Mouse (Mus musculus): ENCODE data around the gene Htr1d. TPM values are rescaled to one million over a fixed set of nuclear protein-coding genes. Genes with fewer than 3 reads are reported as not detected.
A peak's percentile ranks its signal among the peaks of the same experiment; 100 is the strongest.

Gene Htr1d
- 1 to 10 TPM; 5.8 to 7.5 TPM for total RNA-seq (2021)

DNA sequence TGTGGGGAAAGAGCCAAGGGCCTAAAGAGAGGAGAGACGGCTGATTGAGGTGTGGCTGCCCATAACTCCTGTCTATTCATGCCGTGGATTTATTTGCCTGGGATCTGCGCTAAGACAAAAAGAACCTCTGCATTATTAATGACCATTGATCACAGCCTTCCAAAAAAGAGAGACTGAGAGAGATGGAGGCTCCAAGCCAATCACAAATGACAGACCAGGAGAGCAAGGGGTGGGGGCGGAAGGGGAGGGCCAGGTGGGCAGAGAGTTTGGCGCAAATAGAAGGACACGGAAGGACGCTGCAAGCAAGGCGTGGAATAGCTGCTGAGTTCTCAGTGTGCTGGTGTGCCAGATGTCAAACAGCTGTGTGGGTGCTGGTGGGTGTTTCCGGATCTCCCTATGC is at the start of gene Htr1d:
Gene Htr1d (plus strand): TSS at position 301 of the 400 bp plus-strand sequence.
- intact Hi-C loops (cut with DNase I), result no loop called here
- no peak for DNase-seq (ENCODE audit: extremely low spot score in 1 of 2, low spot score in 2 of 2)

DNA sequence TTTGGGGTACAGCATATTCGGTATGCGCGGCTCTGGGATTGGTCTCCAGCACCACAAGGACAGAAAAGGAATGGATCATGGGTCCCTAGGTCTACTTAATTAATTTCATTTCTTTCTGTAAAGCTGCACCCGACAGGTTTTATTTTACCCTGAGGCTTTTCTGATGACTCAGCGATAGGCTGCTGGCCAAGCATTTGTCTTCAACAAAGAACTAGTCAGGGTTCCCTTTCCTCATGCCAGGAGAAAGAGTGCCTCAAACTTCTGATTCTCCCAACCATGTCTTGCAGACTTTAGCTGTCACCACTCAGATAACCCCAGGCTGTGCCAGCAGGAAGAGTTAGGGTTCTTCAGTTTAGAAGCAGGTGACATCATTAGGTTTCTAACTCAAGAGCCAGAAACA is 46.3 kb upstream of the Htr1d start:
- intact Hi-C loops (cut with DNase I), result loop anchor here (10.0 kb wide), 1 partner anchor 148 kb away; no protein-coding TSS in a partner anchor
- DNase-seq (ENCODE audit: extremely low spot score in 1 of 2, low spot score in 2 of 2), result no peak

DNA sequence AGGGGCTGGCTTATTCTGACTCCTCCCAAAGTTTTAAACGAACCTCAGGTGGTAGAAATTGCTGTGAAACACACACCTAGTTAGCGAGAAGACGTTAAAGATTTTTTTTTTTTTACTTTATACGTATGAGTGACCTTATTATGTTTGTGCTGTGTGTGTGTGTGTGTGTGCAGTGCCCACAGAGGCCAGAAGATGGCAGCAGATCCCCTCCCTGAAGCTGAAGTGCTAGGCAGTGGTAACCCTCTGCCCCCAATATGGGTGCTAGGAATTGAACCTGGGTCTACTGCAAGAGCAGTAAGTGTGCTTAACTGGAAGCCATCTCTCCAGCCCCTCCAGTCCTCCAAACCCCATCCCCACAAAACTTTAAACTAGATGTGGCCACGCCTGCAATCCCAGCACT is 40.3 kb upstream of the Htr1d start:
- intact Hi-C loops (cut with DNase I), result no loop called here
- DNase-seq (ENCODE audit: extremely low spot score in 1 of 2, low spot score in 2 of 2), result no peak

DNA sequence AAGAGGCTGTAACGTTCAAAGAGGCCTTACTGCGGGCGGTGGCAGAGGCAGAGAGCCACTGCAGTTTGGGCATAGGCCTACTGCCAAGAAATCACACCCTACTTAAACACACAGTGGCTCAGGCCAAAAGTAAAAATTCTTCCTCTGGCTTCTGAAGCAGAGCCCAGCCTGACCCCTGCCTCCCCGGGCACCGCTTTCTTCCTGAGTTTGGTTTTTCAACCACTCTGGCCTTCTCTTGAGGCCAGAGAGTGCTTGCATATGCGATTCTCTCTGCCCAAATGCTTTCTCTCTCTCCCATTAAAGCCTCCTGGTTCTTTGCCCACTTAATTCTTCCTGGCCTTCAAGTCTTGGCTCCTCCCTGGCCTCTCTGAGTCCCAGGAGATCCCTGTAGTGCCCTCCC is 39.5 kb upstream of the Htr1d start:
- intact Hi-C loops (cut with DNase I), result no loop called here
- no peak for DNase-seq (ENCODE audit: extremely low spot score in 1 of 2, low spot score in 2 of 2)

DNA sequence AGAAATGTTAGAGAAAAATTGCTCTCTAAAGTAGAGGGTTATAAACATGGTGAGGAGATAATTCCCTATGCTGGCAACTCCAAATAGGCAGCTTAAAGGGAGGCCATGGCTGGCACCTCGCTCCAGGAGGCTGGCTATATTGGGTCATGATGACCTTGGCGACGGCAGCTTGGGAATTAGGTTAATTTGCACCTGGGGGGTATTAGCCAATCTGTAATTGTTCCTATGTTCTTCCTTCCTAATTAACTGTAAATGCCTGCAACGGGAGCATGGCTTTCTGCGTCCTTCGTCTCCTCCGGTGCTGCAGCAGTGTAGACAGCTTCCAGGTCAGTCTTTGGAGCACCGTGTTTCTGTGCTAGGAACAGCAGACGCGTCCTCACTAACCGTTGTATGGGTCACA is 36.1 kb upstream of the Htr1d start:
- no peak for DNase-seq (ENCODE audit: extremely low spot score in 1 of 2, low spot score in 2 of 2)
- intact Hi-C loops (cut with DNase I), result no loop called here

DNA sequence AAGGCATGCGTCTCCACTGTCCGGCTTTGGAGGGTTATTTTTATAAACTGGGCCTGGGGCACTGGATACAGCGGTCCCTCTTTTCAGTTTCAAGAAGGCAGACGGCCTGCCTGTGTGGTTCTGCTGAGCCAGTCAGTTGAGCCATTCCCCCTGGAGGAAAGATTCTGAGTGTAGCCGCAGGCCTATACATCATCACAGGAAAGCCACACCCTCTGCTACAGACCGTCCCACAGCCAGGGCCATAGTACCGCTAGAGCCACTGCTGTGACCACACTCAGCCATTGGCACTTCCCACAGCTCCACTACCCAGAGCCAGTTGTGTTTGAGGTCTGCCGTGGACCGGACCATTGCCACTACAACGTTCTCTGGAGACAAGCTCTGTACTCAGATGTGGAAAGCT is 21.5 kb upstream of the Htr1d start:
- DNase-seq (ENCODE audit: extremely low spot score in 1 of 2, low spot score in 2 of 2), result no peak
- intact Hi-C loops (cut with DNase I), result no loop called here

DNA sequence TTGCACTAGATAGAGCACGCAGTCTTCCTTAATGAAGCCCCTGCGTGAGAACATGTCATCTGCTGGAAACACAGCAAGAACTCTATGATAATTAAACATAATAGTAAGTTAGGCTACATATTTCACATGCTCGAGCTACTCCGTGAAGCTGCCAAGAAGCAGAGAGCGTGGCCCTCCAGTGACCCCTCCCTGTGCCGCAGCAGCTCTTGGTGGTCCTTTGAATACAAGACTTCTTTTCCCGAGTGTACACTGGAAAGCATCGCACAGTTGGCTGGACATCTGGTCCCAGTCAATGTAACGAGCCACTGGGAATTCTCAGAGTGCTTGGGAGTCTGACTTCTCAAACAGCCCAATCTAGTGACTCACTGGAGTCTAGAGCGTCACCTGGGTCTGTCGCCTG is 15.5 kb upstream of the Htr1d start:
- no peak for DNase-seq (ENCODE audit: extremely low spot score in 1 of 2, low spot score in 2 of 2)
- intact Hi-C loops (cut with DNase I), result no loop called here

DNA sequence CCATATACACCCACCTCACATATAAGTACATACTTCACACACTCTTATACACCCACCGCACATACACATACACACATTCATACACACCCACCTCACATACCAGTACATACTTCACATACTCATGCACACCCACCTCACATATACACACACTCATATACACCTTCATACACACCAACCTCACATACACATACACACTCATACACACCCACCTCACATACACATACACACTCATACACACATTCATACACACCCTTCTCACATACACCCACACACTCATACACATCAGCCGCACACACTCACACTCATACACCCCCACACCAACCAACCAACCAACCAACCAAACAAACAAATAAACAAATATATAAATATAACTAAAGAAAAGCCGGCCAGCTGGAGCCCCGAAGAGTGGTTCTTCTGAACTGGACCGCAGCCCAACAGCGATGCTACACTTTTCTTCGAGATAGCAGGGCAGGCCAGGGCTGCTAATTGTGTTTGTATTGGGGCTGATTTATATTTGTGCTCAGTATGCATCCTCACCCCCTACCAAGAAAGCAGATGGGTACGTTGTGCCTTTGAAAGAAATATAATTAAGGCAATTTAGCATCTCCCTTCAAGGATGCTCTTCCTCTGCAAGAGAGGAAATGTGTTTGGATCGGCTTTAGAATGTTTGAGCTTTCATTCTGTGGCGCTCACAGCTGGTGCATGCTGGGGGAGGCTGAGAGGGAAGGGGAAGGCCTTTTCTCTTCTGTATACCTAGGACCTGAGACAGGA is 11.1 kb upstream of the Htr1d start:
- no peak for DNase-seq (ENCODE audit: extremely low spot score in 1 of 2, low spot score in 2 of 2)
- intact Hi-C loops (cut with DNase I), result no loop called here

DNA sequence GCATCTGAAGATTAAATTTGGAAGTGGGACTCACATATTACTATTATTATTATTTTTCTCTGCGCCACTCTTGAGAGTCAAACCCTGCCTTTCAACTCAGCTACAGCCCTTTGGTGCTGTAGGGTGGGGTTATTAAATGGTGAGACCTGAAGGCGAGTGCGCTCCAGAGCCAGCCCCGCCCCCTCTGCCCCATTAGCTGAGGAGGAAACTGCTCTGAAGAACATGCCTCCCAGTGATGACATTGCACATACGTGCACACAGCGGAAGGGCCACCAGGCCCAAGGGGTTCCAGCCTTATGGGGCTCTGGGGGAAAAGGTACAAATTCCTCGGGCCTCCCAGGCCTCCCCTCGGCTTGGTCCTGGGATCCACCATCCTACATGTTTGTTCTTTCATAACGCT is 7.8 kb upstream of the Htr1d start:
- intact Hi-C loops (cut with DNase I), result no loop called here
- DNase-seq (ENCODE audit: extremely low spot score in 1 of 2, low spot score in 2 of 2), result no peak

DNA sequence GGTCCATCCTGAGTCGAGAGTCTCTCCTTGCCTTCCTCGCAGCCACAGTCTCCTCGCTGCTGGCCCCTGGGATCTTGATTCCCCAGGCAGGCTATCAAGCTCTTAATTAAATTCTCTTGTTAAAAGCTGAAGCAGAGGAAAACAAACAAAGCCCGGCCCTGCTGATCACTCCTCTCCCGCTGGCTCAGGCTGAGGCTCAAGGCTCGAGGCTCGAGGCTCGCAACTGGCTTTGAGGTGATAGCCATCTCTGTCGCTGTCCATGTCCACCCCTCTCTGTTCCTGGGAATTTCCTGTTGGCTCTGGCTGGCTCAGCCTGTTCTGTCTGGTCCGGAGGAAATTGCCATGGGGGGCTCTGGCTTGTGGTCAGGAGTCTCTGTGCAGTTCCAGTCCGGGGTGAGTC is 4.4 kb upstream of the Htr1d start:
- intact Hi-C loops (cut with DNase I), result no loop called here
- no peak for DNase-seq (ENCODE audit: extremely low spot score in 1 of 2, low spot score in 2 of 2)

DNA sequence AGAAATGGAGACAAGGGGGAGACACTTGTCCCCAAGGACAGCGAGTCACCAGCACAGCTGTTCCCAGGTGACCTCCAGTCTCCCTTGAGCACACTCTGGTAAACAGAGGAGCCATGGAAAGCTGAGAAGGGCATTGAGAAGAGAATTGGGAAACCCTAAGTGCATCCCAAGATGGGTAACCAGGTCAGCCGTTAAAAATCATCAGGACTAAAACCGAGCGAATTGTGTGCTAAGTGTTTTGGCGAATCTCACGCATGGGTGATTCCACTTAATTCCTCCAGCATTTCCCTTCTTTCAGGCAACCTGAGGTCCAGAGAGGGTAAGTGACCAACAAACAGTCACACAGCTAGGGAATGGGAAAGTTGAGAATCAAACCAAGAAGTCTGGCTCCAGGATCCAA is 3.9 kb upstream of the Htr1d start:
- no peak for DNase-seq (ENCODE audit: extremely low spot score in 1 of 2, low spot score in 2 of 2)
- intact Hi-C loops (cut with DNase I), result no loop called here

DNA sequence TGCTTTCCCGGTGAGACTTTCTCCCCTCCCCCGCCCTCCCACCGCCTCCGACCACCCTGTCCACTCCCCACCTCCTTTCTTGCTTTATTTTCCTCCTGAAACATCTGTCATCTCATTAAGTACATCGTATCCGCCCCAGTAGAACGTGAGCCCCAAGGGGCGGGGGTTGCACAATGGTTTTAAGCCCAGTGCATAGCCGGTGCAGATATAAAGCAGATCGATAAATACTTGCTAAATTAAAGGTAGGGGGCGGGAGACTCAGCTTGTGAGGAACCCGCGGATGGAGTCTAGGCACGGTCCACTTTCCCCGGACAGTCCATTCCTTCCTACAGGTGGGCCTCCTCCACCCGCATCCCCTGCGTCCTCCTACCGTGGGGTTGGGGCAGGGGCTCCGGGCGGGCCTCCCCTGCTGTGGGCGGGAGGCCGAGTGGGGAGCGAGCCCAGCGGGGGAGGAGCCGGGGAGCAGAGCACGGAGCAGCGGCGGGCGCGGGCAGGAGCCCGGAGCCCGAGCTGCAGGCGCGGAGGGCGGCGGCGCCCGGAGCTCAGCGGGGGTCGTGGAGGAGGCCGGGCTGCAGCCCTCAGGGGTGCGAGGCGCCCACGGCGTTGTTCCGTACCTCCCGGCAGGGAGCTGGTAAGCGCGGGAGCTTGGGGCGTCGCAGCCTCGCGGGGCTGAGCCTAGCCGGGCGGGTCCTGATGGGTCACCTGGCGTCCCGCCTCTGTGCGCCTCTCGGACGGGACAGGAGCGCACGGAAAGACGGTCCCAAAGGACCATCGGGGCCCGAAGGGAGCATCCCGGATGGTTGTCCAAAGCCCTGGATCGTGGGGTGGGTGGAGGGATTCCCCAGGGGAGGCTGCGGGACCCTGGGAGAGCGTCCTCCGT is 1.0 kb downstream of the Htr1d start:
- intact Hi-C loops (cut with DNase I), result no loop called here
- DNase-seq (ENCODE audit: extremely low spot score in 1 of 2, low spot score in 2 of 2), result peak in 1 of 2 experiments; percentile 42

DNA sequence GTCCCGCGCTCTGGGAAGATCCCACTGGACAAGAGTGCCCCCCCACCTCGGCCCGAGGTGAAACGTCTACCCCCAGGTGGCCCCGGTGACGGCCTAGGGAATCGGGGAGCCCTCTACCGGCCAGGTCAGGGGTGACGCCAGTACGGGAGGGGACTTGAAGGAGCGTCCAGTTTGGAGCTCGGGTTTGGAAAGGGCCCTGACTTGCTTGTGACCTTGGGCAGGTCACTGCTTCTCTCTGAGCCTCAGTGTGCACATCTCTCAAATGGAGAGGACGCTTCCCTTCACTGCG is 1.6 kb downstream of the Htr1d start:
- intact Hi-C loops (cut with DNase I), result no loop called here
- peak in 1 of 2 experiments; percentile 49 for DNase-seq (ENCODE audit: extremely low spot score in 1 of 2, low spot score in 2 of 2)

DNA sequence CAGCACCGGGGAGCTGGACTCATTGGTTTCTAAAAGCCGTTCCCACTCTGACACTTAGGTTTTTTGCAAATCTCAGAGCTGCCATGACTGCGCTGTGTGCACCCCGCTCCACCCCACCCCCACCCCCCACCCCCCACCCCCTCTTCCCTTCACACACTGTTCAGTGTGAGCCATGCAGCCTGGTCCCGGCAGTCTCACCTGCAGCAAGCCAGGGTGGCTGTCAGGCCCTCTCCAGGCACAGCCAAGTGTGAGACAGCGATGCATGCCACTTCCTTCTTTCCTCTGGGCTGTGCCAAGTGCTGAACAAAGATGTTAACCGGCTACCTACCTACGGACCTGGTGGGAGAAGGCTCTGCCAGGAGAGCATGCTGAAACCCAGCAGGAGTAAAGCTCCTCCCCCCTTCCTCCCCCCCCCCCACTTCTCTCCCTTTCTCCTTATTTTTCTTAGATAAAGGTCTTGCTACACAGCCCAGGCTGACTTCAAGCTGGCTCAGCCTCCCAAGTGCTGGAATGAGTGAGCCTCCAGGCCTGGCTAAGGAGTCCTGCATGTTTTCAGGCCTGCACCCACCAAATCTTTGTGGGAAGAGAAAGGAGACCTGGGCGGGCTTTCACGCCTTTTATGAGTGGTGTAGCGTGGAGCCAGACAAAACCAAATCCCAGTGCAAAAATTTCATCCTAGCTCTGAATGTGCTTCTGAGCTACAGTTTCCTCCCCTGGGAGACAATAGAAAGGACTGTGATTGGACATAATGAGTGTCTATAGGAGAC is 7.5 kb downstream of the Htr1d start:
- intact Hi-C loops (cut with DNase I), result no loop called here

DNA sequence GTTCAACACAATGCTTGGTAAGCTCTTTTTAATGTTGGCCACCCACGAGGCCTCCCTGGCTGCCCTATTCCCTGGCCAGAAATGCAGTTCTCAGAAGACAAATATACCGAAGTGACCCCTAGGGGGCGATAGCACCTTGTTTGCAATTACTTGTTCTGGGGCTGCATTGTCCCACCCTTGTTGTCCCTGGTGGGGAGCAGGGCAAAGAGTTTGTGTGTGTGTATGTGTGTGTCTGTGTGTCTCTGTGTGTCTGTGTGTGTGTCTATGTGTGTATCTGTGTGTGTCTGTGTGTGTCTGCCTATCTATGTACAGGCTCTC is 8.0 kb downstream of the Htr1d start:
- intact Hi-C loops (cut with DNase I), result no loop called here
- DNase-seq (ENCODE audit: extremely low spot score in 1 of 2, low spot score in 2 of 2), result peak; percentile 32 to 70

More for the DNA sequence above, 7.5 kb downstream of the Htr1d start:
- DNase-seq (ENCODE audit: extremely low spot score in 1 of 2, low spot score in 2 of 2), result no peak

DNA sequence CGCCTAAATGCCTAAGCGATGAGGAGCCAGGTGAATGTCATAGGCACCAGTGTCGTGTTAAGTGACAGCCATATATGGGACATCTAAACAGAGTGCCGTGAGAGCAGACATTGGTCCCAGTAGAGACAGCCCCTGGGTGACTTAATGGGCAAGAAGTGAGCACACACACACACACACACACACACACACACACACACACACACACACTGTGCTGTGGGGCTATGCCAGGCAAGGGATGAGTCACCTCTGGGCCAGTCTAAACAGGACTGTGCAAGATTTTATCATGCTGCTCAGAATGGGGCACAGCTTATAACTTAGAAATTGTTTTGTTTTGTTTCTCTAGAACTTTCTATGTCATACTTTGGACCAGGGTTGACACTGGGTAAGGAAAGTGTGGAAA is 10.7 kb downstream of the Htr1d start:
- intact Hi-C loops (cut with DNase I), result no loop called here
- DNase-seq (ENCODE audit: extremely low spot score in 1 of 2, low spot score in 2 of 2), result no peak

DNA sequence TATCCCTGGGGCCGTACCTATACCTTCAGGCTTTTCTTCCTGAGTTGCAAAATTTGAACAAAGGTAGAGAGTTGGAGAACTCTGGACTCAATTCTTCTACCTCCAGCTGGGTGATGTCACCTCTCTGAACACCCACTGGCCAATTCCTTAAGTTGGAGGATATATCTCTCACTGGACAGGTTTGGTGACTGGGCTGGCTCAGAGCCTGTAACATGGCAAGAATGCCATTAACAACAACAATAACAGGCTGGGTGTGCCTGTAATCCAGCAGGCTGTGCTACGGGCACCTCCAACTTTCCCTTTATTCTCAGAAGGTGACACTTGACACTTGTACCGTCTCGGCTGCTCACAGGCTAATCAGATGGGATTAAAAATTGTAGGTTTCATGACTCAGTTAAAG is 15.8 kb downstream of the Htr1d start:
- DNase-seq (ENCODE audit: extremely low spot score in 1 of 2, low spot score in 2 of 2), result no peak

DNA sequence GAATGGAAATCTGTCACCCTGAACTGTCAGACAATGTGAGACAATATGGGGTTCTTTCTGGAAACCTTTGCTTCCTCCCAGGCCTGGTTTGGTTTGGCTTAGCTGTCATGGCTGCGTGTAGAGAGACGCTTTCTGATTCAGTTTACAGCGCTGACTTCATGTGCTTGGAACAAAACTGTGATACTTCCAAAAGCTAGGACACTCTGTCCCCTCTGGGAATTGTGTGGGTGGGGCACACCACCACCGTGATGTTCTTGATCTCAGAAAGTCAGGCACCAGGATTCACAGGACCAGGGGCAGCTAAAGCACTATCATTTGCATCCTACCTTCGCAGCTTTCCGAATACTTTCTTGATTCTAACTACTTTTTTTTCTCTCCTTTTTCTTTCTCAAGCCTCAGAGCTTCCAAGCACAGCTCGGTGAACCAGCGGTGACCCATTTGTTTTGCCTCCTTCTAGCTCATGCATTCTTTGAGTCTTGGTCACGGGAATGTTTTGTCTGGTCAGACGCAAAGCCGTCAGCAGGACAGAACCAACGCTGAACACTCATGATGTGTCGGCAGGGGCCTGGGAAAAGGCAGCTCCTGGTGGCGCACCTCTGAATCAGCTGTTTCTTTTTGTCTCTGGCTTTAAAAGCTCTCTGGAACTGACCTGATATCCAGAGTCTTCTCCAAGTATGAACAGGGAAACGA is 18.2 kb downstream of the Htr1d start:
- intact Hi-C loops (cut with DNase I), result no loop called here
- no peak for DNase-seq (ENCODE audit: extremely low spot score in 1 of 2, low spot score in 2 of 2)

More for the DNA sequence above, 15.8 kb downstream of the Htr1d start:
- intact Hi-C loops (cut with DNase I), result no loop called here

DNA sequence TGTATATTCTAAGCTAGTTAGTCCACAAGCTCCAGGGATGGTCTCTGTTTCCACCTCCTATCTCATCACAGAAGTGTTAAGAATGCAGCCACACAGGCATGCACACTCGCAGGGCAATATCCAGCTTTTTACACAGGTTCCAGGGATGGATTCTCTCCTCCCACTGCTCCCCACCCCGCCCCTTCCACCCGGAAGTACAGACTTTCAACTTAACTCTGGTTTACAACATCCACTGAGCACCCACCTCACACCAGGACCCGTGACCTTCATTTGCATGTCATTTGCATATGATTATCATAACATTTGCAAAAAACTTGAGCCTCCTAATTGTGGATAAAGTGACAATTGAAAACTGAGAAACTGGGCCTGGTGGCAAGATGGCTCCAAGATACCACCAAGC is 21.2 kb downstream of the Htr1d start:
- DNase-seq (ENCODE audit: extremely low spot score in 1 of 2, low spot score in 2 of 2), result no peak
- intact Hi-C loops (cut with DNase I), result no loop called here

Measured in left cerebral cortex, postnatal 10 days (tissue).